Mouse (Mus musculus): ENCODE data around the gene Tmem266. TPM values are rescaled to one million over a fixed set of nuclear protein-coding genes. Genes with fewer than 3 reads are reported as not detected.

Tmem266 gene
- polyA plus RNA-seq (2015; fragmentation: Nextera tagmentation; extraction: Ambion mirVana), result 0.51 and 0.62 TPM in 2 replicates

- H3K36me3 ChIP-seq (ENCODE audit: control insufficient read depth, insufficient read depth, low read length), result no peaks in the 10 kb centered on the region
- H3K4me3 ChIP-seq (ENCODE audit: low read depth, low read length), result peak within 1 kb of the TSS; percentile 71
- ATAC-seq (ENCODE audit: low FRiP score, low TSS enrichment) (peak; percentile 85), DNase-seq (ENCODE audit: low spot score) (peak; percentile 79)
- peak within 1 kb of the TSS; percentile 90 for H3K4me2 ChIP-seq (replicated peaks; ENCODE audit: low read depth)
- H3K9ac ChIP-seq (ENCODE audit: low read length), result peak within 1 kb of the TSS; percentile 61
- no peak within 1 kb of the TSS for H3K27ac ChIP-seq (replicated peaks)
- H3K27me3 ChIP-seq (ENCODE audit: control insufficient read depth, insufficient read depth, low read length), result 0 out of 2 replicates have a peak, but pooled peaks cover 2% of the 10 kb centered on the region
- H3K9me3 ChIP-seq (ENCODE audit: control insufficient read depth, low read length), result no peaks in the 10 kb centered on the region
- no peak for TF ChIP-seq EP300 (optimal IDR thresholded peaks at IDR 0.05)
- TF ChIP-seq CTCF (IDR thresholded peaks at IDR 0.05; ENCODE audit: low read depth), result no peak
- under 1% methylated on average over 54 of the region's 82 CpGs for WGBS
- no peaks in the 10 kb centered on the region for H3K4me1 ChIP-seq (replicated peaks; ENCODE audit: control insufficient read depth, insufficient read depth)
These were observed at the start of gene Tmem266, which contains the start of gene Nrg4 for GRCm38 (mm10) chr9:55326515-55327233. Gene Tmem266 (plus strand): TSS chr9:55326913. Gene Nrg4 (minus strand): TSS chr9:55326844.

- Histone ChIP-seq H3K27me3 (ENCODE audit: control insufficient read depth, insufficient read depth, low read length) (no peaks in the 10 kb centered on the region), H3K9ac (ENCODE audit: low read length) (no peak overlapping the region), H3K4me2 (replicated peaks; ENCODE audit: low read depth) (no peak overlapping the region), H3K4me1 (replicated peaks; ENCODE audit: control insufficient read depth, insufficient read depth) (no peaks in the 10 kb centered on the region), H3K4me3 (ENCODE audit: low read depth, low read length) (no peak overlapping the region), H3K27ac (replicated peaks) (no peak overlapping the region), H3K9me3 (ENCODE audit: control insufficient read depth, low read length) (no peaks in the 10 kb centered on the region), H3K36me3 (ENCODE audit: control insufficient read depth, insufficient read depth, low read length) (no peaks in the 10 kb centered on the region)
- no peak for ATAC-seq (ENCODE audit: low FRiP score, low TSS enrichment)
- 63% methylated on average over 4 of the region's 4 CpGs for WGBS
- DNase-seq (ENCODE audit: low spot score), result no peak
- no peak for TF ChIP-seq EP300 (optimal IDR thresholded peaks at IDR 0.05)
- no peak for TF ChIP-seq CTCF (IDR thresholded peaks at IDR 0.05; ENCODE audit: low read depth)
These were observed 49.2 kb upstream of the Tmem266 start for GRCm38 (mm10) chr9:55277562-55277961.

- no peak overlapping the region for H3K4me3 ChIP-seq (ENCODE audit: low read depth, low read length)
- H3K9ac ChIP-seq (ENCODE audit: low read length), result no peak overlapping the region
- H3K4me2 ChIP-seq (replicated peaks; ENCODE audit: low read depth), result no peak overlapping the region
- DNase-seq (ENCODE audit: low spot score) (no peak), ATAC-seq (ENCODE audit: low FRiP score, low TSS enrichment) (no peak)
- H3K27me3 ChIP-seq (ENCODE audit: control insufficient read depth, insufficient read depth, low read length), result no peaks in the 10 kb centered on the region
- WGBS, result 70% methylated on average over 8 of the region's 8 CpGs
- H3K9me3 ChIP-seq (ENCODE audit: control insufficient read depth, low read length), result no peaks in the 10 kb centered on the region
- H3K4me1 ChIP-seq (replicated peaks; ENCODE audit: control insufficient read depth, insufficient read depth), result no peaks in the 10 kb centered on the region
- no peak for TF ChIP-seq EP300 (optimal IDR thresholded peaks at IDR 0.05)
- no peak for TF ChIP-seq CTCF (IDR thresholded peaks at IDR 0.05; ENCODE audit: low read depth)
- H3K27ac ChIP-seq (replicated peaks), result no peak overlapping the region
- no peaks in the 10 kb centered on the region for H3K36me3 ChIP-seq (ENCODE audit: control insufficient read depth, insufficient read depth, low read length)
These were observed 47.4 kb upstream of the Tmem266 start for GRCm38 (mm10) chr9:55279114-55279825.

GRCm38 (mm10) chr9:55283516-55283915 is 43.2 kb upstream of the Tmem266 start:
- Histone ChIP-seq H3K27ac (replicated peaks) (no peak overlapping the region), H3K4me1 (replicated peaks; ENCODE audit: control insufficient read depth, insufficient read depth) (no peaks in the 10 kb centered on the region), H3K4me2 (replicated peaks; ENCODE audit: low read depth) (peak overlapping the region; percentile 12; the same call in 1 of the 2 replicates), H3K9ac (ENCODE audit: low read length) (no peak overlapping the region), H3K27me3 (ENCODE audit: control insufficient read depth, insufficient read depth, low read length) (no peaks in the 10 kb centered on the region), H3K4me3 (ENCODE audit: low read depth, low read length) (no peak overlapping the region), H3K36me3 (ENCODE audit: control insufficient read depth, insufficient read depth, low read length) (no peaks in the 10 kb centered on the region), H3K9me3 (ENCODE audit: control insufficient read depth, low read length) (no peaks in the 10 kb centered on the region)
- peak; percentile 66; the same call in 1 of the 2 replicates for ATAC-seq (ENCODE audit: low FRiP score, low TSS enrichment)
- DNase-seq (ENCODE audit: low spot score), result peak; percentile 71
- WGBS, result 3% methylated on average over 14 of the region's 14 CpGs
- TF ChIP-seq CTCF (IDR thresholded peaks at IDR 0.05; ENCODE audit: low read depth), result no peak
- no peak for TF ChIP-seq EP300 (optimal IDR thresholded peaks at IDR 0.05)

GRCm38 (mm10) chr9:55285197-55285596 is 41.5 kb upstream of the Tmem266 start:
- no peaks in the 10 kb centered on the region for H3K4me1 ChIP-seq (replicated peaks; ENCODE audit: control insufficient read depth, insufficient read depth)
- WGBS, result 62% methylated on average over 3 of the region's 3 CpGs
- DNase-seq (ENCODE audit: low spot score), result no peak

More at GRCm38 (mm10) chr9:55285197-55285596, 41.5 kb upstream of the Tmem266 start:
- Histone ChIP-seq H3K4me2 (replicated peaks; ENCODE audit: low read depth) (no peak overlapping the region), H3K36me3 (ENCODE audit: control insufficient read depth, insufficient read depth, low read length) (no peaks in the 10 kb centered on the region), H3K9ac (ENCODE audit: low read length) (no peak overlapping the region), H3K4me3 (ENCODE audit: low read depth, low read length) (no peak overlapping the region), H3K27me3 (ENCODE audit: control insufficient read depth, insufficient read depth, low read length) (no peaks in the 10 kb centered on the region), H3K9me3 (ENCODE audit: control insufficient read depth, low read length) (no peaks in the 10 kb centered on the region), H3K27ac (replicated peaks) (no peak overlapping the region)
- ATAC-seq (ENCODE audit: low FRiP score, low TSS enrichment), result no peak
- no peak for TF ChIP-seq EP300 (optimal IDR thresholded peaks at IDR 0.05)
- 0 out of 2 replicates have a peak, but pooled peaks have one; percentile 26 for TF ChIP-seq CTCF (IDR thresholded peaks at IDR 0.05; ENCODE audit: low read depth)
